Mouse (Mus musculus) adrenal gland (tissue): ENCODE data around the gene 9130008F23Rik.

ENCODE experiments used
- intact Hi-C: fragments of 180-260 bp; cut with DNase I; formaldehyde crosslinking; loops from one replicate; pipeline ENCODE4 v1.15.1; 2025

Gene 9130008F23Rik

DNA sequence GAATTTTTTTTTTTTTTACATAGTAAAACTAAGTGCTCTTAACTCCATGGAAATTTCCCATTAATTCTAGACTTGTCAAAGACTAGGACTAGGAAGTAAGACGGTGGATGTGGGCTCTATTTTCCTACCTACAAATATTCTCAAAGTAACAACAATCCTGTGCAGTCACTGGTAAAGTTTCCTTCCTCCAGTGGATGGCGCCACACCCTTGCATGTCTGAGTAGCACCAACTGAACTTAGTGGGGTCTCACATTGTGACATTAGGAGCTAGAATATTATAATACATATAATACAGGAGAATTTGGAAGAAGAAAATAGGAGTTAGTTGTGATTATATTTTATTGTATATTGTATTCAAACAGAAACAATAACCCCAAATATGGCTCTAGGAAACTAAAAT lies 48.5 kb downstream of the 9130008F23Rik start:
- intact Hi-C loops = loop anchor here (5.0 kb wide), 1 partner anchor 65 kb away; no protein-coding TSS in a partner anchor
